Mouse (Mus musculus): ENCODE measurements around the gene Rpl38. TPM values are rescaled to one million over a fixed set of nuclear protein-coding genes. Genes with fewer than 3 reads are reported as not detected.

Gene Rpl38
- polyA plus RNA-seq, 1 experiment from 2014 or later = 942 TPM

DNA sequence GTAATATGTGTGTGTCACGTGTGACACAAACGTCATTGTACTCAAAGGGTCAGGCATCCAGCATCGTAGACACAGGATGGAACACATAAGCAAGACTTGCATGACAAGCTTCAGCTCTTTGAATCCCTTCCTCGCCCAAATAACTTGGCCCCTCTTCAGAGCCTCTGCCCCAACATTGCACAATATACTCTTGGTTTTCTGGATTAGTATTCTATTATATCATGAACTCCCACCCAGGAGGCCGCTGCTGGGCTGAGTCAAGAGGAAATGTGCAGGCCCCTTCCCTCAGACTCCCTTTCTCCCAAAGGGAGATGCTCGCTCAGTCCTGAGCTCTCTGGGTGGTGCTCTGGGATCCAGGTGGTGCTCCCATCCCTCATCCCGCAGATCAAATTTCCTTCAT is 30.2 kb downstream of the Rpl38 start:
- Histone ChIP-seq H3K27ac (no peak overlapping the region), H3K4me1 (peaks cover 3% of the 10 kb centered on the region), H3K27me3 (no peaks in the 10 kb centered on the region), H3K9ac (no peak overlapping the region), H3K36me3 (replicated peaks) (peaks cover 6% of the 10 kb centered on the region; the same call in 1 of the 2 replicates), H3K4me2 (no peak overlapping the region), H3K9me3 (no peaks in the 10 kb centered on the region), H3K4me3 (replicated peaks) (no peak overlapping the region)
- WGBS = 94% methylated on average over 7 of the region's 7 CpGs
- ATAC-seq (ENCODE audit: low FRiP score) = no peak

DNA sequence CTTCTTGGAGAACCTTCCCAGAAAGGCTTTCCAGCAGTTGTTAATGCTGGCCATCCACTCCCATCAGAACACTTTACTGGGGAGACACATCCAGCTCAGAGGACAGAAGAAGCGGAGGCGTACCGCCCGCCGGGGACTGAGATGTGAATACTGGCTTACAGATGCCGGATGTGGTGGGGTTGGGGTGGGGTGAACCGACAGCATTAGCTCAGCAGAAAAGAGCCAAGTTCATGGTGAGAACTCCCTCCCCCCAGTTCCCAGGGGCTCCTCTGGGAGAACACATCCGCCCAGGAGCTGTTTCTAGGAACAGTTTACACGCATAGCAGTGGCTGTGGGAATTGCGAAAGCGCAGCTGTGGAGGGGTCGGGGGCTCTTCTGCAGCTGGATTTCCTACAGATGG is 31.2 kb downstream of the Rpl38 start:
- ATAC-seq (ENCODE audit: low FRiP score) = no peak
- no peaks in the 10 kb centered on the region for H3K27me3 ChIP-seq
- 92% methylated on average over 12 of the region's 12 CpGs for WGBS
- no peak overlapping the region for H3K27ac ChIP-seq
- peaks cover 6% of the 10 kb centered on the region; the same call in 1 of the 2 replicates for H3K36me3 ChIP-seq (replicated peaks)
- no peak overlapping the region for H3K4me2 ChIP-seq
- H3K4me3 ChIP-seq (replicated peaks) = no peak overlapping the region
- H3K9me3 ChIP-seq = no peaks in the 10 kb centered on the region
- H3K4me1 ChIP-seq = peaks cover 13% of the 10 kb centered on the region
- H3K9ac ChIP-seq = no peak overlapping the region

DNA sequence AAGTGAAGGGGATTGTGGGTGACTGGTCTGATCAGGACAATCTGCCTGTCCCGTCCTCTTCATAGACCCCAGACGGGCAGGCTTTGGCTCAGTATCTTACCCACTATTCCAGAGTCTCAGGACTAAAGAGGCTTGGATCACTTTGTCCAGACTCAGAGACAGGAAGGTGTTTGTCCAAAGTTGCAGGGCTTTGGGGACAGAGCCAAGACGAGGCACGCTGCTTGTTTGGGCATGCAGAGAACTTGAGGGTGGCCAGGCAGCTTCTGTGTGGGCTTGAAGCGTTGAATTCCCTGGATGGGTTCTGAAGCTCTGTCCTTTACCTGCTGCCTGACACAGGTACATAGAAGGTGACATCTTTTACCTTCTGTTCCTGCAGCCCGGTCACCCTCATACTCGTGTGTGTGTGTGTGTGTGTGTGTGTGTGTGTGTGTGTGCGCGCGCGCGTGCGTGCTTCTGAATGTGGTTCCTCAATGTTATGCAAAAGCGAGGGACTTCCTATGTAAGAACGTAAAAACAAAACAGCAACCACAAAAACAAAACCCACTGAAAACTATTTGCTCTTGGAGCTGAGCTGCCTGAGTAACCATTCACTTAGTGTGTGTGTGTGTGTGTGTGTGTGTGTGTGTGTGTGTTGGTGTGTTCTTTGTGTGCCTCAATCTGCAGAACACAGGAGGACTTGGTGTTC is 34.1 kb downstream of the Rpl38 start:
- 90% methylated on average over 15 of the region's 15 CpGs for WGBS
- no peak overlapping the region for H3K4me2 ChIP-seq
- H3K4me3 ChIP-seq (replicated peaks) = no peak overlapping the region
- H3K9me3 ChIP-seq = no peaks in the 10 kb centered on the region
- no peak overlapping the region for H3K9ac ChIP-seq
- H3K36me3 ChIP-seq (replicated peaks) = peaks cover 3% of the 10 kb centered on the region; the same call in 1 of the 2 replicates
- no peak for ATAC-seq (ENCODE audit: low FRiP score)
- no peaks in the 10 kb centered on the region for H3K27me3 ChIP-seq
- 0 out of 2 replicates have a peak overlapping the region, but pooled peaks have one; percentile 14 for H3K27ac ChIP-seq
- peaks cover 17% of the 10 kb centered on the region for H3K4me1 ChIP-seq

DNA sequence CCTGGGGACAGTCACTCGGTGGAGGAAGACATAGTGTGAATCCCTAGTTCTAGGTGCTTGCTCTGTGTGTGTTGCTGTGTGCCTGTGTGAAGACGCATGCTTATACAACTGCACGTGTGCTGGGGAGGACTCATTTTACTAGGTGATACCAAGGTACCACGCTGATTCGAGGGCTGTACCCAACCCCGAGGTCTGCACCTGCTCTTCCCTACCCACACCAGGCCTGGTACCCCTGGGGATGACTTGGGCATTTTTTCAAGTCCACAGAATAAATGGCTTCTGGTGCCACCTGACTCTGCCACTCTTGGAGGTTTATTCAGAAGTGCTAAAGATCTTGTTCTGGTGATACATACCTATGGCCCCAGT is 34.7 kb downstream of the Rpl38 start:
- no peak for ATAC-seq (ENCODE audit: low FRiP score)
- no peaks in the 10 kb centered on the region for H3K27me3 ChIP-seq
- H3K36me3 ChIP-seq (replicated peaks) = peaks cover 3% of the 10 kb centered on the region; the same call in 1 of the 2 replicates
- H3K9me3 ChIP-seq = no peaks in the 10 kb centered on the region
- WGBS = 90% methylated on average over 6 of the region's 6 CpGs
- H3K27ac ChIP-seq = 0 out of 2 replicates have a peak overlapping the region, but pooled peaks have one; percentile 14
- no peak overlapping the region for H3K4me3 ChIP-seq (replicated peaks)
- no peak overlapping the region for H3K9ac ChIP-seq
- H3K4me2 ChIP-seq = no peak overlapping the region
- peaks cover 17% of the 10 kb centered on the region for H3K4me1 ChIP-seq

DNA sequence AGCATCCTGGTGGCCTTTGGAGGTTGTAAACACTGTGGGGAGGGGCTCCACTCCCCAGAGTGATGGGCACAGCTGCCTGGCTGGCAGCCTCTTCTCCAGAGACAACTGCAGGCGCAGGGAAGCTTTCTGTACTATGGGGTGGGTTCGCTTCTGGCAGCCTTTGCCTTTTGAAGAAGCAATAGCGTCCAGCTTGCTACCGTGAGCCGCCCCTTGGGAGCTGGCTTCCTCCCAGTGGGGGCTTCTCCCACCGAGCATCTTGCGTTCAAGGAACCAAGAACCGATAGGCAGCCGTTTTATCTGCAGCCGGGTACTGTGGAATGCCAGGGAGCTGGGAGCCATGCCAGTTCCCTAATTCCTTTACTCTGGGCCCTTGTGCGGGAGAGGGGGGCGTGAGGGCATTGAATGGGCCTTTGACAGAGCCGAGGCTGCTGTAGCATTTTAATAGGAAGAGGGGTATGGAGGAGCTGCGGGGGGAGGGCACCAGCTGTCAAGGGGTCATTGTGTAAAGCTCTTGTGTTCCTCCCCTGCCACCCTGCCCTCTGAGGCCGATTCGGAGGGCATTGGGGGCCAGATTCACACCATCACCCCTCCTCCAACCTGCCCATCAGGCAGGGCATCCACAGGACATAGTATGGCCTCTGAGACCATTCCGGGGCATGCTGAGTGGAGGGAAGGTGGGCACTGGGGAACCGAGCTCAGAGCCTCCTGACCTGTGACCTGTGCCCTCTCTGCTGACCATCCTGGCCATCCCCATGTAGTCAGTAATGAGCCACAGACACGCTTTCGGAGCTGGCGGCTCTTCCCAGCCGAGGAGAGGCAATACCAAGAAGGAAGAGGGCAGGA is 36.0 kb downstream of the Rpl38 start:
- Histone ChIP-seq H3K27me3 (no peaks in the 10 kb centered on the region), H3K4me2 (peak overlapping the region; percentile 33), H3K9me3 (no peaks in the 10 kb centered on the region)

DNA sequence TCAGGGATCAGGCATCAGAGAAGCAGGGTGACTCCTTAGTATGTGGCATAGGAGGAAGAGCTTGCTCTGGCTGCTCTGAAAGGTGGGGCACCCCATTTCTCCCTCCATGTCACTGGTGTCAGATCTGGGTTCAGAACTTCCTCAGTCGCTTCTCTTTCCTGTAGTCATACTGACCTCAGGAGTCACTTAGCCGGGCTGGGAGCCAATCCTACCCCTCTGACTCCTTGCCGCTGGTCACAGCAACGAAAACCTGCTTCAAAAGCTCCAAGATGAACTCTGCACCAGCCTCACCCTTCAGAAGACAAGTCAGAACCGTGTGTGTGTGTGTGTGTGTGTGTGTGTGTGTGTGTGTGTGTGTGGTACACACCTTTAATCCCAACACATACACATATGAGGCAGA is 38.0 kb downstream of the Rpl38 start:
- H3K36me3 ChIP-seq (replicated peaks) = no peaks in the 10 kb centered on the region; the same call in 1 of the 2 replicates
- no peak overlapping the region for H3K4me3 ChIP-seq (replicated peaks)
- H3K9me3 ChIP-seq = no peaks in the 10 kb centered on the region
- peaks cover 17% of the 10 kb centered on the region for H3K4me1 ChIP-seq
- no peak overlapping the region for H3K9ac ChIP-seq
- 86% methylated on average over 5 of the region's 5 CpGs for WGBS
- no peak for ATAC-seq (ENCODE audit: low FRiP score)
- H3K27ac ChIP-seq = no peak overlapping the region
- no peaks in the 10 kb centered on the region for H3K27me3 ChIP-seq
- H3K4me2 ChIP-seq = no peak overlapping the region

More for the DNA sequence above, 36.0 kb downstream of the Rpl38 start:
- Histone ChIP-seq H3K4me3 (replicated peaks) (no peak overlapping the region), H3K9ac (peak overlapping the region; percentile 21; the same call in 1 of the 2 replicates), H3K36me3 (replicated peaks) (peaks cover 3% of the 10 kb centered on the region; the same call in 1 of the 2 replicates), H3K27ac (peak overlapping the region; percentile 89), H3K4me1 (peaks cover 17% of the 10 kb centered on the region)
- peak; percentile 91 for ATAC-seq (ENCODE audit: low FRiP score)
- WGBS = 40% methylated on average over 22 of the region's 22 CpGs

DNA sequence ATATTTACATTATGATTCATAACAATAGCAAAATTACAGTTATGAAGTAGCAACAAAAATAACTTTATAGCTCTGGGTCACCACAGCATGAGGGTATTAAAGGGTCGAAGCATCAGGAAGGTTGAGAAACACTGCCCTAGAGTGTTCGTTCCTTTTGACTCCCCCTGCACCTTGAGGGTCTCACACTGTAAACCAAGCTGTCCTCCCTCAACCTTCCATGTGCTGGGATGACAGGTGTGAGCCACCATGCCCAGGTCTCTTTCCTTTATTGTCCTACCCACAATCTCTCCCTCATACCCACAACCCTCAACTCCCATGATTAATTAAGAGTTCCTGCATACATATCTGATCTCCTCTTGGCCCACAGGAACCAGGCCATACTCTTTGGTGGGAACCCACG is 43.1 kb downstream of the Rpl38 start:
- no peak overlapping the region for H3K9ac ChIP-seq
- H3K4me3 ChIP-seq (replicated peaks) = no peak overlapping the region
- no peaks in the 10 kb centered on the region for H3K9me3 ChIP-seq
- H3K4me1 ChIP-seq = 0 out of 2 replicates have a peak, but pooled peaks cover 6% of the 10 kb centered on the region
- ATAC-seq (ENCODE audit: low FRiP score) = no peak
- WGBS = 88% methylated on average over 3 of the region's 3 CpGs
- H3K36me3 ChIP-seq (replicated peaks) = peaks cover 9% of the 10 kb centered on the region; the same call in 1 of the 2 replicates
- H3K27ac ChIP-seq = no peak overlapping the region
- no peaks in the 10 kb centered on the region for H3K27me3 ChIP-seq
- no peak overlapping the region for H3K4me2 ChIP-seq

DNA sequence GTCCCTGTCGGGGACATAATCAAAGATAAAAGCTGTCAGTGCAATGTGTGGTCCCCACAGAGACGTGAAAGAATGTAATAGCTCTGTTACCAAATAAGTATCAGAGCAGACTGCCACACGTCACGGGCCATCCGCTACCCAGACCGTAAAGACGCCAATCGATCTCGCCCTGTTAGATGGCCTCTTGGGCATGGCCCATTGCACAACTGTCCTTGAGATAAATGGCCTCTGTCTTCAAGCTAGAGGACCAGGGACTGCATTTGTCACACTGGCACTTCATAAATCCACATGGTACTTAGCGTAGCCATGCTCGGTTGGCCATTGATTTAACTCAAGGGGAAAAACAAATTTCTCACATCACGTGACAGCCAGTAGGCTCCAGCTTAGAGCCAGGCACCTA is 43.5 kb downstream of the Rpl38 start:
- Histone ChIP-seq H3K9ac (no peak overlapping the region), H3K4me2 (no peak overlapping the region), H3K4me3 (replicated peaks) (no peak overlapping the region), H3K36me3 (replicated peaks) (peaks cover 9% of the 10 kb centered on the region; the same call in 1 of the 2 replicates), H3K4me1 (0 out of 2 replicates have a peak, but pooled peaks cover 6% of the 10 kb centered on the region), H3K27me3 (no peaks in the 10 kb centered on the region), H3K9me3 (no peaks in the 10 kb centered on the region), H3K27ac (no peak overlapping the region)
- WGBS = 95% methylated on average over 12 of the region's 12 CpGs
- ATAC-seq (ENCODE audit: low FRiP score) = no peak

DNA sequence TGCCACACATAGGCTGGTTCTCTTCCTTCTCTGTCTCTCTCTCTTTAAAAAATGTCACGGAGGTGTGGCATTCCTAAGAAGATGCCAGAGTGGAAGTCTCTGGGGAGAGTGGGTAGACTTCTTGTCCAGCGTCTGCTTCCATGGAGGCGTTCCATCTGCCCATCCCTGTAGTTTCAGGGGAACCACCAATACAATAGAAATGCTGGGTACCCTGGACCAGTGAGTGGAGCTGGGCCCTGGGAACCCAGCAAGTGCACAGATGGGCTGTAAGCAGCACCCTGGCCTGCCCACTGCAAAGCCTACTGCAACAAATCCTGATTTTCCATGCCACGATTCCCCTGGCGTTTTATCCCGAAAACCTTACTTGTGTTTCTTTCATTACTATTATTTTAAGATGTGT is 46.2 kb downstream of the Rpl38 start:
- ATAC-seq (ENCODE audit: low FRiP score) = no peak
- Histone ChIP-seq H3K4me1 (0 out of 2 replicates have a peak, but pooled peaks cover 6% of the 10 kb centered on the region), H3K4me2 (no peak overlapping the region), H3K27me3 (no peaks in the 10 kb centered on the region), H3K9me3 (no peaks in the 10 kb centered on the region), H3K4me3 (replicated peaks) (no peak overlapping the region), H3K9ac (no peak overlapping the region), H3K36me3 (replicated peaks) (peaks cover 9% of the 10 kb centered on the region; the same call in 1 of the 2 replicates), H3K27ac (no peak overlapping the region)
- 95% methylated on average over 6 of the region's 6 CpGs for WGBS

DNA sequence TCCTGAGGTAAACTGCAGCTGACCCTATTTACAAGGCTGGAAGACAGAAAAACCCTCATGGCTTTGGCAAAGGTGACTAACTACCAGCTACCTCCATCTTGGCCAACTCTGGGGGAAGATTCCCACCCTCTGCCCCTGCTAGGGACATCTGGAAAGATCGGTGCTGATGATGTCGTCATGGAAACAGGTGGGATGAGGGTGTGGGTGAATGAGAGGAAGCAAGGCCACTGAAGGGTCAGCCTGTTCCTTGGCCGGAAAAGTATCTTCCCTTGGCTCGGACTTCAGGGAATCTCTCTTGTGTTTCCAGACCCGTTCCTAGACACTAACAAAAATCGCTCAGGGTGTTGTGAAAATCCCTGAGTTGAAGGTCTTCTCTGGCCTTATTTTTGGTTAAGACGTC is 47.2 kb downstream of the Rpl38 start:
- H3K27ac ChIP-seq = no peak overlapping the region
- no peak overlapping the region for H3K9ac ChIP-seq
- H3K36me3 ChIP-seq (replicated peaks) = peaks cover 9% of the 10 kb centered on the region; the same call in 1 of the 2 replicates
- 81% methylated on average over 7 of the region's 7 CpGs for WGBS
- no peaks in the 10 kb centered on the region for H3K27me3 ChIP-seq
- no peak overlapping the region for H3K4me2 ChIP-seq
- no peak overlapping the region for H3K4me3 ChIP-seq (replicated peaks)
- H3K9me3 ChIP-seq = no peaks in the 10 kb centered on the region
- no peak for ATAC-seq (ENCODE audit: low FRiP score)
- H3K4me1 ChIP-seq = 0 out of 2 replicates have a peak, but pooled peaks cover 6% of the 10 kb centered on the region

DNA sequence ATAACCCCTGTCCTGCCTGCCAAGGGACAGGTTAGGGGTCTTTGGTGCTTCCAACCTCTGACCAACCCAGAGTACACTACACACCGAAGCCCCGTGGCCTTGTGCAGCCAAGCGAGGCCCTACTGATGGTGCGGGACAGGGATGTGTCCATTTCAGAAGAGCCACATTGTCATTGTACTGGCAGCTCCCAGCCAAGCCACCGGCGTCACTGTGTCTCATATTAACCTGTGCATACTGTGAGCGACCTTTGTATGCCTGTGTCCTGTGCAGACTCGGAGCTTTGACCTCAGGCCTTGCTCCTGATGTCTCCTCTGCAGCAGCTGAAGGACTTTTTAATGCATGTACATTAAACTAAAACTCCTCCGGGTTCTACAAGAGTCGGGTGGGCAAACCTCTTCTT is 52.2 kb downstream of the Rpl38 start:
- no peak overlapping the region for H3K27ac ChIP-seq
- no peaks in the 10 kb centered on the region for H3K9me3 ChIP-seq
- WGBS = 91% methylated on average over 10 of the region's 10 CpGs
- H3K4me3 ChIP-seq (replicated peaks) = no peak overlapping the region
- no peaks in the 10 kb centered on the region for H3K4me1 ChIP-seq
- no peak for ATAC-seq (ENCODE audit: low FRiP score)
- no peaks in the 10 kb centered on the region for H3K36me3 ChIP-seq (replicated peaks)
- no peak overlapping the region for H3K9ac ChIP-seq
- H3K4me2 ChIP-seq = no peak overlapping the region
- no peaks in the 10 kb centered on the region for H3K27me3 ChIP-seq

Measured in forebrain, embryonic 12.5 days (tissue).